Mouse (Mus musculus): ENCODE measurements at regions not wholly inside any gene's neighbourhood (a gene's known extent, or its start where the extent isn't known, plus 50 kb on each side); places are given as distances from the start of the nearest gene placed in this dataset.

- no peaks in the 10 kb centered on the region for H3K79me2 ChIP-seq (ENCODE audit: control insufficient read depth, insufficient read depth)
- H3K36me3 ChIP-seq (ENCODE audit: control insufficient read depth, insufficient read depth): no peaks in the 10 kb centered on the region
- H3K4me2 ChIP-seq (ENCODE audit: low read depth): no peak overlapping the region
- no peak overlapping the region for H3K4me3 ChIP-seq
- H3K27me3 ChIP-seq (ENCODE audit: control insufficient read depth, insufficient read depth, insufficient read length): no peaks in the 10 kb centered on the region
- no peak for TF ChIP-seq POLR2A (IDR thresholded peaks at IDR 0.05; ENCODE audit: insufficient read length, low read depth)
- TF ChIP-seq MAX (IDR thresholded peaks at IDR 0.05; ENCODE audit: low read depth): no peak
- TF ChIP-seq SRF (IDR thresholded peaks at IDR 0.05; ENCODE audit: control insufficient read depth, insufficient read length, low read depth): no peak
- TF ChIP-seq CEBPB (IDR thresholded peaks at IDR 0.05; ENCODE audit: insufficient read depth, poor library complexity, severe bottlenecking): no peak
- no peak for TF ChIP-seq MYOD1 (IDR thresholded peaks at IDR 0.05; ENCODE audit: control insufficient read depth in 1 of 3, insufficient read length in 2 of 3, low read depth in 2 of 3)
- no peak for TF ChIP-seq REST (IDR thresholded peaks at IDR 0.05; ENCODE audit: insufficient read depth, insufficient read length)
- TF ChIP-seq POLR2AphosphoS2 (IDR thresholded peaks at IDR 0.05; ENCODE audit: insufficient read length, low read depth): no peak
- TF ChIP-seq TCF12 (IDR thresholded peaks at IDR 0.05; ENCODE audit: insufficient read depth, poor library complexity, severe bottlenecking): no peak
- TF ChIP-seq TCF3 (IDR thresholded peaks at IDR 0.05; ENCODE audit: insufficient read length, low read depth): no peak
- TF ChIP-seq USF1 (IDR thresholded peaks at IDR 0.05; ENCODE audit: low read depth): no peak
- TF ChIP-seq E2F4 (IDR thresholded peaks at IDR 0.05; ENCODE audit: insufficient read depth): no peak
- no peak for TF ChIP-seq MYOG (IDR thresholded peaks at IDR 0.05; ENCODE audit: control insufficient read depth in 1 of 3, insufficient read depth in 1 of 3, insufficient read length in 2 of 3, low read depth in 2 of 3)
- H3ac ChIP-seq (ENCODE audit: control insufficient read depth, insufficient read length): no peak overlapping the region
Measured at GRCm38 (mm10) chrX:158971726-158972125, 238.4 kb upstream of the Rps6ka3 start.

DNA sequence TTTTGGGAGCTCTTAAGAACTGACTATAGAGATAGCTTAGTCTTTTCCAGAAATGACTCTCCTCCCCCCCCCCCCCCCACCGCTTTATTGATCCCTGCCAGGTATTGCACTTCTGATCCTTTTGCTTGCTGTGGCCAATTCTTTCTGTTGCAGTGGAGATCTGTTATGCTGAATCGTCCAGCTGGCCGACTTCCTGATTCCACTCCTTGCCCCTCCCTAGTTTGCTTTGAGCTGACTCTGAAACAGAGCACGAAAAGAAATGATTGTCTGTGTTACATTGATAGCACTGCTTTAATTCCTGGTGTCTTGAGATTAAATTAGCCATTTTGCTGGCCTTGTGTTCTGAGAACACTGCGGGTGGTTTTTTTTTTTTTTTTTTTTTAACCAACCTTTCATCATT, 233.5 kb upstream of the Rps6ka3 start:
- no peak for TF ChIP-seq POLR2AphosphoS2 (IDR thresholded peaks at IDR 0.05; ENCODE audit: insufficient read length, low read depth)
- no peak for TF ChIP-seq MYOG (IDR thresholded peaks at IDR 0.05; ENCODE audit: control insufficient read depth in 1 of 3, insufficient read depth in 1 of 3, insufficient read length in 2 of 3, low read depth in 2 of 3)
- TF ChIP-seq CEBPB (IDR thresholded peaks at IDR 0.05; ENCODE audit: insufficient read depth, poor library complexity, severe bottlenecking): no peak
- TF ChIP-seq TCF12 (IDR thresholded peaks at IDR 0.05; ENCODE audit: insufficient read depth, poor library complexity, severe bottlenecking): no peak
- TF ChIP-seq MYOD1 (IDR thresholded peaks at IDR 0.05; ENCODE audit: control insufficient read depth in 1 of 3, insufficient read length in 2 of 3, low read depth in 2 of 3): no peak
- TF ChIP-seq E2F4 (IDR thresholded peaks at IDR 0.05; ENCODE audit: insufficient read depth): no peak
- TF ChIP-seq TCF3 (IDR thresholded peaks at IDR 0.05; ENCODE audit: insufficient read length, low read depth): no peak
- no peak for TF ChIP-seq REST (IDR thresholded peaks at IDR 0.05; ENCODE audit: insufficient read depth, insufficient read length)
- no peak for TF ChIP-seq POLR2A (IDR thresholded peaks at IDR 0.05; ENCODE audit: insufficient read length, low read depth)
- no peak for TF ChIP-seq MAX (IDR thresholded peaks at IDR 0.05; ENCODE audit: low read depth)
- H3ac ChIP-seq (ENCODE audit: control insufficient read depth, insufficient read length): no peak overlapping the region
- no peaks in the 10 kb centered on the region for H3K79me2 ChIP-seq (ENCODE audit: control insufficient read depth, insufficient read depth)
- H3K36me3 ChIP-seq (ENCODE audit: control insufficient read depth, insufficient read depth): no peaks in the 10 kb centered on the region
- no peaks in the 10 kb centered on the region for H3K27me3 ChIP-seq (ENCODE audit: control insufficient read depth, insufficient read depth, insufficient read length)
- H3K4me3 ChIP-seq: no peak overlapping the region
- H3K4me2 ChIP-seq (ENCODE audit: low read depth): no peak overlapping the region

GRCm38 (mm10) chrX:158984721-158985120, 225.4 kb upstream of the Rps6ka3 start:
- no peaks in the 10 kb centered on the region for H3K27me3 ChIP-seq (ENCODE audit: control insufficient read depth, insufficient read depth, insufficient read length)
- no peak overlapping the region for H3K4me2 ChIP-seq (ENCODE audit: low read depth)
- no peak overlapping the region for H3ac ChIP-seq (ENCODE audit: control insufficient read depth, insufficient read length)
- no peak overlapping the region for H3K4me3 ChIP-seq
- H3K36me3 ChIP-seq (ENCODE audit: control insufficient read depth, insufficient read depth): no peaks in the 10 kb centered on the region
- H3K79me2 ChIP-seq (ENCODE audit: control insufficient read depth, insufficient read depth): no peaks in the 10 kb centered on the region
- no peak for TF ChIP-seq TCF12 (IDR thresholded peaks at IDR 0.05; ENCODE audit: insufficient read depth, poor library complexity, severe bottlenecking)
- TF ChIP-seq USF1 (IDR thresholded peaks at IDR 0.05; ENCODE audit: low read depth): no peak

DNA sequence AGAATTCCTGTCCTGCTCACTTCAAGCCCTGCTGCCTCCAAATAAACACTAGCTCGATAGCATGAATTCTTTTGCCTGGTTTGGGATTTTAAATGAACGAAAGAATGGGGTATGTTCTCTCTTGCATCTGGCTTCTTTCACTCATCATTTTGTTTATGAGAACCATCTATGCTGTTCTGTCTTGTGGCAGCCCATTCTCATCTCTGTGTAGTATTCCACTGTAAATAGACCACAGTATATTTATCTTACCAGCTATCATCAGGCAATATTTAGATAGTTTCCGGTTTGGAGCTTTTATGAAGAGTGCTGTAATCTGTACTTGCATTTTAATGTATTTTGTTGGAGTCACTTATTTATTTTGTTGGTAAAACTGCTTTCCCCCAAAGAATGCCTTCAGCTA, 222.4 kb upstream of the Rps6ka3 start:
- TF ChIP-seq REST (IDR thresholded peaks at IDR 0.05; ENCODE audit: insufficient read depth, insufficient read length) (no peak), MYOG (IDR thresholded peaks at IDR 0.05; ENCODE audit: control insufficient read depth in 1 of 3, insufficient read depth in 1 of 3, insufficient read length in 2 of 3, low read depth in 2 of 3) (no peak), USF1 (IDR thresholded peaks at IDR 0.05; ENCODE audit: low read depth) (no peak), POLR2A (IDR thresholded peaks at IDR 0.05; ENCODE audit: insufficient read length, low read depth) (no peak), TCF12 (IDR thresholded peaks at IDR 0.05; ENCODE audit: insufficient read depth, poor library complexity, severe bottlenecking) (no peak), MYOD1 (IDR thresholded peaks at IDR 0.05; ENCODE audit: control insufficient read depth in 1 of 3, insufficient read length in 2 of 3, low read depth in 2 of 3) (no peak), SRF (IDR thresholded peaks at IDR 0.05; ENCODE audit: control insufficient read depth, insufficient read length, low read depth) (no peak), TCF3 (IDR thresholded peaks at IDR 0.05; ENCODE audit: insufficient read length, low read depth) (no peak), CEBPB (IDR thresholded peaks at IDR 0.05; ENCODE audit: insufficient read depth, poor library complexity, severe bottlenecking) (no peak), POLR2AphosphoS2 (IDR thresholded peaks at IDR 0.05; ENCODE audit: insufficient read length, low read depth) (no peak)
- H3K4me3 ChIP-seq: no peak overlapping the region
- no peaks in the 10 kb centered on the region for H3K36me3 ChIP-seq (ENCODE audit: control insufficient read depth, insufficient read depth)
- H3ac ChIP-seq (ENCODE audit: control insufficient read depth, insufficient read length): no peak overlapping the region
- no peaks in the 10 kb centered on the region for H3K27me3 ChIP-seq (ENCODE audit: control insufficient read depth, insufficient read depth, insufficient read length)
- no peak overlapping the region for H3K4me2 ChIP-seq (ENCODE audit: low read depth)
- no peaks in the 10 kb centered on the region for H3K79me2 ChIP-seq (ENCODE audit: control insufficient read depth, insufficient read depth)

- Histone ChIP-seq H3K79me2 (ENCODE audit: control insufficient read depth, insufficient read depth) (no peaks in the 10 kb centered on the region), H3ac (ENCODE audit: control insufficient read depth, insufficient read length) (no peak overlapping the region), H3K4me3 (no peak overlapping the region), H3K4me2 (ENCODE audit: low read depth) (no peak overlapping the region), H3K36me3 (ENCODE audit: control insufficient read depth, insufficient read depth) (no peaks in the 10 kb centered on the region), H3K27me3 (ENCODE audit: control insufficient read depth, insufficient read depth, insufficient read length) (no peaks in the 10 kb centered on the region)
- TF ChIP-seq MAX (IDR thresholded peaks at IDR 0.05; ENCODE audit: low read depth): no peak
- no peak for TF ChIP-seq SRF (IDR thresholded peaks at IDR 0.05; ENCODE audit: control insufficient read depth, insufficient read length, low read depth)
- no peak for TF ChIP-seq TCF12 (IDR thresholded peaks at IDR 0.05; ENCODE audit: insufficient read depth, poor library complexity, severe bottlenecking)
- no peak for TF ChIP-seq TCF3 (IDR thresholded peaks at IDR 0.05; ENCODE audit: insufficient read length, low read depth)
- TF ChIP-seq MYOG (IDR thresholded peaks at IDR 0.05; ENCODE audit: control insufficient read depth in 1 of 3, insufficient read depth in 1 of 3, insufficient read length in 2 of 3, low read depth in 2 of 3): no peak
Measured at GRCm38 (mm10) chrX:159018955-159019354, 191.2 kb upstream of the Rps6ka3 start.
